Mouse (Mus musculus): ENCODE measurements around the gene Lnpep. TPM values are rescaled to one million over a fixed set of nuclear protein-coding genes. Genes with fewer than 3 reads are reported as not detected.
A peak's percentile ranks its signal among the peaks of the same experiment; 100 is the strongest.
"Not testable (repeated sequence)": the region's sequence is repeated elsewhere in the genome, so short reads cannot be mapped to it uniquely, and the experiment has no call there.

The Lnpep gene
- total RNA-seq (2017): 66.3 and 77.6 TPM in 2 replicates

- ATAC-seq (replicated peaks; ENCODE audit: low read depth, poor library complexity, severe bottlenecking): peak; percentile 77
These were observed at the start of gene Lnpep for GRCm38 (mm10) chr17:17624957-17625586. Gene Lnpep (minus strand): TSS chr17:17625050.

GRCm38 (mm10) chr17:17655829-17656176 is 31.0 kb upstream of the Lnpep start:
- ATAC-seq (replicated peaks; ENCODE audit: low read depth, poor library complexity, severe bottlenecking): no peak

GRCm38 (mm10) chr17:17654997-17655828 is 30.4 kb upstream of the Lnpep start:
- ATAC-seq (replicated peaks; ENCODE audit: low read depth, poor library complexity, severe bottlenecking): peak; percentile 57

- peak; percentile 45 for ATAC-seq (replicated peaks; ENCODE audit: low read depth, poor library complexity, severe bottlenecking)
These were observed 27.7 kb upstream of the Lnpep start for GRCm38 (mm10) chr17:17652570-17652969.

- ATAC-seq (replicated peaks; ENCODE audit: low read depth, poor library complexity, severe bottlenecking): peak; percentile 100
These were observed 20.9 kb upstream of the Lnpep start for GRCm38 (mm10) chr17:17645738-17646137.

GRCm38 (mm10) chr17:17637387-17637786 is 12.5 kb upstream of the Lnpep start:
- ATAC-seq (replicated peaks; ENCODE audit: low read depth, poor library complexity, severe bottlenecking): no peak

GRCm38 (mm10) chr17:17636147-17636546 is 11.3 kb upstream of the Lnpep start:
- no peak for ATAC-seq (replicated peaks; ENCODE audit: low read depth, poor library complexity, severe bottlenecking)

- peak; percentile 97 for ATAC-seq (replicated peaks; ENCODE audit: low read depth, poor library complexity, severe bottlenecking)
These were observed 9.2 kb upstream of the Lnpep start for GRCm38 (mm10) chr17:17634033-17634432.

GRCm38 (mm10) chr17:17631985-17632384 is 7.1 kb upstream of the Lnpep start:
- no peak for ATAC-seq (replicated peaks; ENCODE audit: low read depth, poor library complexity, severe bottlenecking)

- not testable (repeated sequence) for ATAC-seq (replicated peaks; ENCODE audit: low read depth, poor library complexity, severe bottlenecking)
These were observed 3.5 kb upstream of the Lnpep start for GRCm38 (mm10) chr17:17628237-17628879.

GRCm38 (mm10) chr17:17627558-17627957 is 2.7 kb upstream of the Lnpep start:
- ATAC-seq (replicated peaks; ENCODE audit: low read depth, poor library complexity, severe bottlenecking): no peak

- ATAC-seq (replicated peaks; ENCODE audit: low read depth, poor library complexity, severe bottlenecking): no peak
These were observed 1.2 kb upstream of the Lnpep start for GRCm38 (mm10) chr17:17625887-17626679.

- peak; percentile 72 for ATAC-seq (replicated peaks; ENCODE audit: low read depth, poor library complexity, severe bottlenecking)
These were observed 361 bp downstream of the Lnpep start for GRCm38 (mm10) chr17:17624421-17624956.

GRCm38 (mm10) chr17:17623890-17624420 is 895 bp downstream of the Lnpep start:
- ATAC-seq (replicated peaks; ENCODE audit: low read depth, poor library complexity, severe bottlenecking): peak; percentile 4; the same call in 1 of the 2 replicates

- no peak for ATAC-seq (replicated peaks; ENCODE audit: low read depth, poor library complexity, severe bottlenecking)
These were observed 1.5 kb downstream of the Lnpep start for GRCm38 (mm10) chr17:17623221-17623889.

GRCm38 (mm10) chr17:17622576-17622975 is 2.3 kb downstream of the Lnpep start:
- ATAC-seq (replicated peaks; ENCODE audit: low read depth, poor library complexity, severe bottlenecking): no peak

- ATAC-seq (replicated peaks; ENCODE audit: low read depth, poor library complexity, severe bottlenecking): no peak
These were observed 3.3 kb downstream of the Lnpep start for GRCm38 (mm10) chr17:17621586-17621985.

- ATAC-seq (replicated peaks; ENCODE audit: low read depth, poor library complexity, severe bottlenecking): no peak
These were observed 6.4 kb downstream of the Lnpep start for GRCm38 (mm10) chr17:17618463-17618862.

Measured in common myeloid progenitor, adult 5-6 weeks (primary cell).